Mouse (Mus musculus) ES-E14 (cell line): ENCODE results near the gene Pnmal2.

Source experiments
- CHD2 ChIP-seq: IDR thresholded peaks from 2 replicates; pipeline ENCODE4 v1.6.1; 2014; ENCODE audit warnings: mild to moderate bottlenecking, low read depth, low read length, inconsistent platforms
- HCFC1 ChIP-seq: IDR thresholded peaks from 2 replicates; pipeline ENCODE4 v1.6.1; 2012; ENCODE audit warnings: low read length, inconsistent platforms, borderline replicate concordance; ENCODE audit not compliant: insufficient read depth
- MAFK ChIP-seq: IDR thresholded peaks from 2 replicates; pipeline ENCODE4 v1.6.1; 2014; ENCODE audit warnings: mild to moderate bottlenecking, low read depth, low read length, inconsistent platforms; ENCODE audit not compliant: insufficient read depth
- ZC3H11A ChIP-seq: IDR thresholded peaks from 2 replicates; pipeline ENCODE4 v1.6.1; 2012; ENCODE audit warnings: low read depth, mild to moderate bottlenecking, inconsistent platforms, low read length, borderline replicate concordance
- ZNF384 ChIP-seq: IDR thresholded peaks from 2 replicates; pipeline ENCODE4 v1.6.1; 2012; ENCODE audit warnings: low read depth, low read length, inconsistent platforms

DNA sequence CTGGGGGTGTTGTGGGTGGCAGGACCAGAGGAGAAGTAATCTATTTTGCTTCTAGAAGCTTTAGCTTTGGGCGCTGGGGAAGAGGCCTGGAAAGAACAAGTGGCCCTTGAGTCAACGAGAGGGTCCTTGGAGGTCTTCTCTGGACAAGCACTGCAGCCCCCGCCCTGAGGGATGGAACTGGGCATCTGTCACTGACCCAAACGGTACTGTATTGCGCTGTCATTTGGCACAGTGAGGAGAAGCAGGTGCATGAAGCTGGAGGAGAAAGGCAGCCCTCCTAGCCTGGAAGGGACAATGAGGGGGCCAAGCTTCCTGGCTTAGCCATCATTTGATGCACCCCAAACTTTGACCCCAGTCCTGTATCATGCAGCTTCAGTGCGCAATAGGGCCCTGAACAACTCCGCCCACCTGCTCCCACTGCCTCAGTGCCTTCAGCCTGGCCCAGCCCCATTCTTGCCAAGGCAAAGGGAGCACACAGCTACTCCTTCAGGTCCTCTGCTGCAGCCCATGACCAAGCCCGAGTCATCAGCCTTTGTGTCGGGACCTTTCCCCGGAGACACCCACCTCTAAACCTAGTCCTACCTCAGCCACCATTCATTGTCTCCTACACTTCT is 22.0 kb upstream of the Pnmal2 start:
- TF ChIP-seq ZNF384: no peak
- no peak for TF ChIP-seq CHD2
- TF ChIP-seq MAFK: no peak
- TF ChIP-seq HCFC1: no peak
- TF ChIP-seq ZC3H11A: no peak
